Comparison of ENCODE assay signal across 1 mouse cellular context in genomic region chr8:108692239-108692627, GRCm38 (mm10).
TF ChIP-seq lines count a peak whose summit lies in the region.

No protein-coding gene starts in this region.

TF ChIP-seq in CH12.LX, 34 proteins besides CTCF, POLR2A, EP300 and RAD21 (continued from another document):
- TF ChIP-seq ZKSCAN1 (IDR thresholded peaks at IDR 0.05; ENCODE audit: borderline replicate concordance, low read depth, low read length): no peak
- TF ChIP-seq ETS1 (conservative IDR thresholded peaks at IDR 0.05; ENCODE audit: low read depth, low read length): no peak
- TF ChIP-seq JUN (IDR thresholded peaks at IDR 0.05; ENCODE audit: insufficient read depth, low read depth, low read length): 0 out of 2 replicates have a peak, but pooled peaks have one; percentile 9
- no peak for TF ChIP-seq NELFE (IDR thresholded peaks at IDR 0.05; ENCODE audit: low read depth, low read length)
- peak; percentile 67 for TF ChIP-seq USF1 (IDR thresholded peaks at IDR 0.05; ENCODE audit: low read depth, low read length)
- no peak for TF ChIP-seq BHLHE40 (IDR thresholded peaks at IDR 0.05; ENCODE audit: low read depth, low read length)
- TF ChIP-seq USF2 (conservative IDR thresholded peaks at IDR 0.05; ENCODE audit: low read depth, low read length): peak; percentile 74
- no peak for TF ChIP-seq ZMIZ1 (IDR thresholded peaks at IDR 0.05; ENCODE audit: low read depth, low read length)
- no peak for TF ChIP-seq MYC (IDR thresholded peaks at IDR 0.05; ENCODE audit: low read depth, low read length)
- no peak for TF ChIP-seq CHD1 (IDR thresholded peaks at IDR 0.05; ENCODE audit: low read depth, low read length)
- no peak for TF ChIP-seq TBP (conservative IDR thresholded peaks at IDR 0.05; ENCODE audit: low read depth, low read length)
- TF ChIP-seq HCFC1 (IDR thresholded peaks at IDR 0.05; ENCODE audit: low read depth, low read length): no peak
- no peak for TF ChIP-seq MXI1 (IDR thresholded peaks at IDR 0.05; ENCODE audit: low read depth, low read length)
- TF ChIP-seq GABPA (IDR thresholded peaks at IDR 0.05; ENCODE audit: insufficient replicate concordance, low read depth, low read length): no peak
- no peak for TF ChIP-seq SIN3A (IDR thresholded peaks at IDR 0.05; ENCODE audit: low read length)
- no peak for TF ChIP-seq KAT2A (IDR thresholded peaks at IDR 0.05; ENCODE audit: insufficient replicate concordance, low read length)
- TF ChIP-seq ZC3H11A (IDR thresholded peaks at IDR 0.05; ENCODE audit: low read depth, low read length): no peak
- TF ChIP-seq PAX5 (IDR thresholded peaks at IDR 0.05; ENCODE audit: low read length): no peak
- no peak for TF ChIP-seq POLR2AphosphoS2 (IDR thresholded peaks at IDR 0.05; ENCODE audit: low read depth, low read length)
- no peak for TF ChIP-seq TCF12 (IDR thresholded peaks at IDR 0.05; ENCODE audit: low read depth, low read length)
- no peak for TF ChIP-seq MAFK (IDR thresholded peaks at IDR 0.05; ENCODE audit: insufficient replicate concordance, low read length)
- TF ChIP-seq IRF4 (IDR thresholded peaks at IDR 0.05; ENCODE audit: low read depth, low read length): no peak
- no peak for TF ChIP-seq SMC3 (IDR thresholded peaks at IDR 0.05; ENCODE audit: low read depth, low read length)
- TF ChIP-seq ELF1 (IDR thresholded peaks at IDR 0.05; ENCODE audit: low read depth, low read length): no peak
